In the genomic region with DNA sequence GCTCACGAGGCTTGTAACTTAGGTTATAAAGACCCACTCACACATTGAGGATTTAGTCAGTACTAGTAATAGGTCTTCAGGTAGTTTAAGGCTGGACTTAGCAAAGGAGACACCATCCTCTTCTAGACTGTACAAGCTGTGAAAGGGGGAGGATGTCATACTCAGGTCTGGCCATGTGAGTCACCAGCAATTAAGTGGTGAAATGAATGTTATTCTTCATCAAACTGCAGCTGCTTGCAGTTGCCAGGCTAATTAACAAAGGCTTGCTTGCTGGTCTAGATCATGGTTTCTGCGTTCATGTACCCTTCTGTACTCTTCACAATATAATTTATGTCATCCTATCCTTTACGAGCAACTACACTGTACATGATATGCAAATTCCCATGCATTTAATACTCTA, we compare ENCODE assay signal across 30 mouse cellular contexts.
"Had no signal": no experiment of that assay in that cellular context is flagged by ENCODE, and none has a peak within 500 bp of the region (broad histone marks: within the 10 kb centered on the region; RNA-seq: fewer than 3 reads in every experiment).

No protein-coding gene starts in this region.

- H3K4me3 ChIP-seq: left cerebral cortex, adult 2 months; limb, embryonic 10.5 days; limb, embryonic 12.5 days; limb, embryonic 13.5 days; limb, embryonic 15.5 days; liver, embryonic 12.5 days; liver, embryonic 13.5 days; liver, embryonic 15.5 days; lung, embryonic 15.5 days; megakaryocyte, embryonic 14.5 days; midbrain, embryonic 10.5 days; midbrain, embryonic 12.5 days; midbrain, embryonic 13.5 days; myocyte had no signal

- H3K4me1 ChIP-seq: limb, embryonic 12.5 days; limb, embryonic 13.5 days; limb, embryonic 15.5 days; liver, embryonic 12.5 days; liver, embryonic 13.5 days; liver, embryonic 15.5 days; megakaryocyte, embryonic 14.5 days; midbrain, embryonic 13.5 days had no signal

- H3K27me3 ChIP-seq: limb, embryonic 12.5 days; limb, embryonic 13.5 days; limb, embryonic 15.5 days; liver, embryonic 12.5 days; liver, embryonic 13.5 days; liver, embryonic 15.5 days; lung, embryonic 15.5 days; megakaryocyte, embryonic 14.5 days had no signal

- DNase-seq: left cerebral cortex, postnatal 4 days; liver; liver, embryonic 13.5 days; liver, postnatal 0 days; lung, adult 18-20 months; lung, adult 2 months; lung, embryonic 14.5 days; lung, postnatal 10 days; lung, postnatal 14 days; lung, postnatal 36 days; lung, postnatal 4 days; midbrain, embryonic 14.5 days had no signal

- H3K9me3 ChIP-seq: limb, embryonic 10.5 days; limb, embryonic 12.5 days; limb, embryonic 13.5 days; limb, embryonic 15.5 days; liver, embryonic 12.5 days; liver, embryonic 13.5 days; liver, embryonic 15.5 days; lung, embryonic 15.5 days; megakaryocyte, embryonic 14.5 days; midbrain, embryonic 10.5 days; midbrain, embryonic 12.5 days; midbrain, embryonic 13.5 days had no signal

- ATAC-seq: liver, embryonic 12.5 days; liver, postnatal 0 days; lung, postnatal 0 days; midbrain, embryonic 13.5 days; midbrain, embryonic 16.5 days had no signal

- H3K36me3 ChIP-seq: limb, embryonic 10.5 days; limb, embryonic 12.5 days; limb, embryonic 13.5 days; limb, embryonic 15.5 days; liver, embryonic 12.5 days; liver, embryonic 13.5 days; liver, embryonic 15.5 days; lung, embryonic 15.5 days; midbrain, embryonic 10.5 days; midbrain, embryonic 12.5 days; midbrain, embryonic 13.5 days had no signal

- H3K27ac ChIP-seq: left cerebral cortex, adult 2 months; limb, embryonic 10.5 days; limb, embryonic 12.5 days; limb, embryonic 13.5 days; limb, embryonic 15.5 days; liver, embryonic 12.5 days; liver, embryonic 13.5 days; liver, embryonic 14.5 days; liver, embryonic 15.5 days; lung, embryonic 15.5 days; macrophage; midbrain, embryonic 10.5 days; midbrain, embryonic 12.5 days; midbrain, embryonic 13.5 days had no signal

- H3K4me2 ChIP-seq: limb, embryonic 12.5 days; limb, embryonic 13.5 days; limb, embryonic 15.5 days; liver, embryonic 11.5 days; liver, embryonic 12.5 days; liver, embryonic 13.5 days; liver, embryonic 15.5 days; lung, embryonic 14.5 days; lung, embryonic 15.5 days; midbrain, embryonic 12.5 days; midbrain, embryonic 13.5 days had no signal

- H3K9ac ChIP-seq: limb, embryonic 12.5 days; limb, embryonic 13.5 days; limb, embryonic 15.5 days; liver, embryonic 12.5 days; liver, embryonic 13.5 days; liver, embryonic 14.5 days; liver, embryonic 15.5 days; liver, postnatal 0 days; lung, embryonic 14.5 days; lung, embryonic 15.5 days; midbrain, embryonic 12.5 days; midbrain, embryonic 13.5 days had no signal
